Mouse (Mus musculus): Measurements from ENCODE around the gene Abcb6.

The Abcb6 gene

DNA sequence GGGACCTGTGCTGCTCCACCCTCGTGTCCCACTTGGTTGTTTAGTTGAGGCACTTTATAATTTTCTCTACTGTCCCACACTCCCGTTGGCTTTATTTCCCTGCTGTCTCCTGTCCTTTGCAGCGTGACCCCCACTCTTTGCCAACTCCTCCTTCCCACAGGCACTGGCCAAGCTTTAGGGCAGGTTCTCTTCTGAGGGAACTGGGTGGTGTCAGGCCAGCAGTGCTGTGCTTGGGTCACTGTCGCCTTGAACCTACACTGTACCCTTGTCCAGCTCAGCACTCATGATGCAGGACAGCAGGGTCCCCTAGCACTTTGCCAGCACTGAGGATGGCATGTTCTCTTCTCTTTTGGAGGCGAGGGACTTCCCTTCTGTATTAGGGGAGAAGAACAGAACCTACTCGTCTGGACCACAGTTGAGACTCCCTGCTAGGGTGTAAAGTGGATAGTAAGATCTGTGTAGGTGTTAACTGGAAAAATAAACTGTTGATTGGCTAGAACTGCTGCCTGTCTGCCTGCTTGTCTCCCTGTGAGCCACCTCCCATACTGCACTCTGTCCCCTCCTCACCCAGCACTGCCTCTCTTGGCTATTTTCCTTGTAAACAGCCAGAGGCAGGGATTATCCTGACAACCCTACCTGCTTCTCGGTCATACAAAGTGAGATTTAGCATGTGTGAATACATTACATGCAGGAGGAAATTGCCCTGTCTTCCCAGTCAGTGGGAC, 32.6 kb downstream of the Abcb6 start:
- no peak for DNase-seq (ENCODE audit: extremely low read depth, low read depth)

DNA sequence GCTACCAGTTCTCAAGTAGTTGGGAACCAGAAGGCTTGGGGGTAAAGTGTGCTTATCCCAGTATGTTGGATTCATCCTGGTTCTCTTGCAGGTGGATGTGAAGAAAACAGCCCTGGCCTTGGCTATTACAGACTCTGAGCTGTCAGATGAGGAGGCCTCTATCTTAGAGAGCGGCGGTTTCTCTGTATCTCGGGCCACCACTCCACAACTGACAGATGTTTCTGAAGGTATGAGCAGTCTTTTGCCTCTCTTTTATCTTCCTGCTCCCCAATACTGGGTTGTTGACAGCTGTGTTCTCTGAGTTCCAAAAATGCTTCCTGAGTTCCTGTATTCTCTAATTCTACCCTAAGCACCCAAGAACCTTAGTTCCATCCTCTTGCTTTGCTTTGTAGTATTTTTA, 34.6 kb downstream of the Abcb6 start:
- DNase-seq (ENCODE audit: extremely low read depth, low read depth): no peak

DNA sequence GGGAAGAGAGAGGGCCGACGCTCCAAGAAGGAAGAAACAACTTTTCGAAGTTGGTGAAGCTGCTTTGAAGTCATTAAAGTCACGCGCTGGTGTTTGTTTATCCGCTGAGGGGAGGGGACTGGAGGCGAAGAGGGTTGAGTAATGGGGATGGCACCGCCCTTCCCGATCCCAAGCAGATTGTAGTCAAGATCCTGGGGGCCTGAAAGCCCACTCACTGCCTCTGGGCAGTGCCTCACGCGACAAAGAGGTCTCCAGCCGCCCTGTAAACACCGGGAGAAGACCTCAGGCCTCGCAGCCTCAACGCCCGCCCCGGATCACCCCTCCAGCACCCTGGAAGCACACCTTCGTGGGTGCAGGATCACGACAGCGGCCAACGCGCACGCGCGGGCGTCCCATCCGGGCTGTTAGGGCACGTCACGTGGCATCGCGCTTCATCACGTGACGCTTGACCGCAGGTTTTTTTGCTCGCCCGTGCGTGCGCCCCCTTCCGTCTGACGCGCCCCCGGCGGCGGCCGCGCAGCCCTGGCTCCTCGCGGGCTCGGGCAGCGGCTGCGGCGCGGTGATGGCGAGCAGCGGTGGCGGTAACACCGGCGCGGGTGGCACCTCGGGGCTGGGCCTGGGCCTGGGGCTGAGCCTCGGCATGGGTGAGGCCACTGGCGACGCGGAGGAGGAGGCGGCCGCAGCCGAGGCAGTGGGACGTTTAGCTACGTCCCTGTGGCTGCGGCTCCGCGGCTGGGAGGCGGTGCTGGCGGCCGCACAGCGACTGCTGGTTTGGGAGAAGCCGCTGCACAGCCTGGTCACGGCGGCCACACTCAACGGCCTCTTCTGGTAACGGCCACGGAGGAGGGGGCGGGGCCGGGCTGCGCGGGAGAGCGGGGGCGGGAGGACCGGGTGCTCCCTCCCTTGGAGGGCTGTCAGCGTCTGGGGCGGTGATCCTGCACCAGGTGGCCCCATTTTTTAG, 37.6 kb downstream of the Abcb6 start, which contains the start of the genes Cnppd1 and Retreg2:
Cnppd1 (minus strand) TSS at position 411 of the 961 bp plus-strand sequence.
Retreg2 (plus strand) TSS at position 478 of the 961 bp plus-strand sequence.
- DNase-seq (ENCODE audit: extremely low read depth, low read depth): peak; percentile 83

DNA sequence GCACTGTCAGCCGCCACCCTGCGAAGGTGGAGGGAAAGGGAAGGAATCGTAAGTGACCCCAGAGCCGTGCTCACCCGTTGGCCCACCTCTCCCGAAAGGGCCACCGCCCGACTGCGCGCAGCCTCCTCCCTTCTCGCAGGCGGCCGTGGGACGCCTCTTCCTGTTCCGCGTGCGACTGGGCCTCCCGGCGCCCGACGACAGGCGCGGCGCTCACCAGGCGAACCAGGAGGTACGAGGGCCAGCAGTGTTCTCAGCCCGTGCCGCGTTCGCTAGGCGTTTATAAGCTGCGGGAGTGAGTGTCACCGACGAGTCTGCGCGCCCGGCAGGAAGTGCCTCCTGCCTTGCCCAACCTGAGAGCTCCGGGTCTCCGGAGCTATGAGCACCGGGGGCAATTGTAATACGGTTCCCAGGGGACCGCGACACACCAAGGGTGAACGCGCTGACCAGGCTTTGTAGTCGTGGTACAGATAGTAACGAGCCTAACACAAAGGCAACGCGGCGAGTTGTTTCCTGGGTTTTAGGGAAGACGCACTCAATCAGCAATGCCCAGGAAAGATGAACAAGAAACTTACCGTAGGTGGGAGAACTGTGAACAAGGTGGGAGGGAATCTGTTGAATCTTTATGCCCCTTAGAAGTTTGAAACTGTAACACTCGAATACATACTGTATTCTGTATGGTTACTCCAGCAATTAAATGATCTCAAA, 38.6 kb downstream of the Abcb6 start:
- DNase-seq (ENCODE audit: extremely low read depth, low read depth): peak; percentile 38

DNA sequence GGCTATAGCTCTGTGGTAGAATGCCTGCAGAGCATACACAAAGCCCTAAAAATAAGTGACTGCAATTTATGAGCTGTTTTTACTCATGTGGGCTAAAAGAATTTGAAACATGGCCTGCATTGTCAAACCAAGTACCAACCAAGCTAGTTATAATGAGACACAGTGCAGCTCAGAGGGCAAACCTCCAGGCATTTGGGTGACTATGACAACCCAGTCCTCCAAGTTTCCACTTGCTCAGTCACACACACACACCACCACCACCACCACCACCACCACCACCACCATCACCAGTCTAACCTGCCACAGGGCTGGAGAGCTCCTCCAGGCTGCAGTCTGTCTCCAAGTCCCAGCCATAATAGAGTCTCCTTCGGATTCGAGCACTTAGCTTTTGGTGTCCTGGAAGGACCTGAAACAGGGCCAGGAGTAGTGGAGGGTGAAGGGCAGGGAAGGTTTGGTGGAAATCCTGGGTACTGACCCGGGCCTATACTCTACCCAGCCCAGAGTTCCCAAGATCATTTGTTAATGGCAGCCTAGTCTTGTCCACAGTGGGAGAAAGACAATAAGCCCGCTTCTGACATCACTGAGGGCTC, 39.5 kb downstream of the Abcb6 start:
- DNase-seq (ENCODE audit: extremely low read depth, low read depth): no peak

DNA sequence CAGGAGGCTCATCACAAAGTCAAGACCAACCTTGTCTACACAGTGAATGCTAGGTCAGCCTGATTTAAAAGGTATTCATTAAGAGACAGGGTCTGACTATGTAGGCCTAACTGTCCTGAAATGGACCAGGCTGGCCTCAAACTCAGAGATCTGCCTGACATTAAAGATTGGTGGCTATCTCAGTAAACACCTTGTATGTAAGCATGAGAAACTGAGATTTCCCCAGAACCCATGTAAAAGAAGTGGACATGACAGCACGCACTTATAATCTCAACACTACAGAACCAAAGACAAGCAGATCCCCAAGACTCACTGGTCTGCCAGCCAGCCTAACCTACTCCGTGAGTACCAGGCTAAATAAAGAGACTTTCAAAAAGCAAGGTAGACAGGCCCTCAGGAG, 41.7 kb downstream of the Abcb6 start:
- no peak for DNase-seq (ENCODE audit: extremely low read depth, low read depth)

DNA sequence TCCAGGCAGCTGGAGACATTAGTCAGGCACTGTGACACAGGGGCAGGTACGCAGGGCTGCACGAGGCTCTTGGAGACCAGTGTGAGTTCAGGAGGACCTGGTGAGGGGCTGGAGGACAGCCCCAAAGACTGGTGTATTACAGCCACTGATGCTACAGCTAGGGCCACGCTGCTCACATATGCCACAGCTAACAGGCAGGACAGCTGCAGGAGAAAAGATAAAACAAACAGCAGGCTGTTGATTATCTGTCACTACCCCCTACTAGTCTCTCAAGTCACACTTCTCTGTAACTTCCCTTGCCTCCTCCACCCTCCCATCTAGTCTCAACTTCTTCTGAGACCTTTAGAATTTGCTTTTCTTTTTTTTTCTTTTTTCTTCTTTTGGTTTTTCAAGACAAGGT, 43.5 kb downstream of the Abcb6 start:
- peak; percentile 91 for DNase-seq (ENCODE audit: extremely low read depth, low read depth)

DNA sequence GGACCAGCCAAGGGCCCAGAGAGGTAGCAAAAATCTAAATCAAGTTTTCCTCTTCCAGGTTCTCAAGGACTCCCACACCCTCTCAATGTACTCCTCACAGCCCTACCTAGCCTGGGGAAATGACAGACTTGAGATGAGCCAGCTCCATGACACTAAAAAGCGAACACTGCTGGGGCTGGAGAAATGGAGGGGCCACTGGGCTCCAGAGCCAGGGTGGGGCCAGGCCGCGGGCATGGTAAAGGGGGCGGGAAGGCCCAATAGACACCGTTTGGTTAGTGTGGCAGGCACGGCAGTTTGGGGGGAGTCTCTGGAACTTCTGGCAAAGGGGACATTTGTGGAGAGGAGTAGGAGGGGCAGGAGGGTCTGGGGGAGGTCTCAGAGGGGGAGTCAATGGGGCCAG, 43.9 kb downstream of the Abcb6 start:
- no peak for DNase-seq (ENCODE audit: extremely low read depth, low read depth)

DNA sequence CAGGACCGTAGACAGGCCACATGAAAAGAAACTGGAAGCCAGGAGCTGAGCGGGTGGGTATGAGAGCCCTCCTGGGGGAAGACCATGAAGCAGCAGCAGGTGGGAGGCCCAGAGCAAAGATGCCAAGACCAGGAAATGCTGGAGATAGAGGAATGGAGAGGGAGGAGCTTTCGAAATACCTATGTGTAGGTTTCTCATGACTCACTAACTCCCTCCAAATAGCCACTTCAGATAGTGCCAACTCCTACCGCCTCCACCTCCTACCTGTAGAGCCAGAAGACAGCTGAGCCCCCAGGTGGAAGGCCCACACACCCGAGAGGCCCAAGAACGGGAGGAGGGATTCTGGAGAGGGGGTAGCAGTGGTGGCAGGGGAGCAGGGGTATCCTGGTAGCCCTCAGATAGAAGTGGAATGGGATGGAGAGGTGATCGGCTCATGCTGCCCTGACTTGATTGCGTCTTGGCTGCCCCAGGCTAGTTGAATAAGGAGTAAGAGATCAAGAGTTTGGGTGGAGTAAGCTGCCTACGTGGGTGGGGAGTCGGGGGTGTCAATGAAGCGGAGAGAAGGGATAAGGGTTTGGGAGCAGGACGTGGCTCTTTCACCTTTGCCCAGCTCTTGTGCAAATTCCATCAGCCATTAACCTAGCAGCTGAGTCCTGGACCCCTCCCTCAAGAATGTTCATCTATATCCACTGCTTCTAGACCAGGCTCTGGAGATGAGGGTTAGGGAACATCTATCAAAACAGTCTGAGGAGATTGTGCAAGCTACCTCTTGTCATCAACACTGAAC, 46.6 kb downstream of the Abcb6 start, which contains the start of gene Slc23a3:
Slc23a3 (minus strand) TSS at position 470 of the 787 bp plus-strand sequence.
- DNase-seq (ENCODE audit: extremely low read depth, low read depth): no peak

DNA sequence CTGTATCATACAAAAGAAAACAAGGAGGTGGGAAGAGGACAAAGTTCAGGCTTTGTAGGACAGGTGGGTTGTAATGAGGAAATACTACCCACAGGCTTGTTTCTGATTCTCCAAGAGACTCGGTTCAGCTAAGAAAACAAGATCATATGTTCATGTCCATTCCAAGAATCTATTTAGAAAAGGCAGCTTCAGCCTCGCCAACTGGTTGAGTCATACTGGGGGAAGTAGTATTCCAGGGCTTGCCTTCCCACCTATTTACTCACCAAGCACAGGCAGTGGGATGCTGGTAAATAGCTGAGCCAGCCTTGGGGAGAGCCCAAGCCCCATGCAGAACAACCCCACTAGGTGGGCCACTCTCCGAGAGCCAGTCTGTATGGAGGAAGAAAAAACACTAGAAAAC, 51.6 kb downstream of the Abcb6 start:
- DNase-seq (ENCODE audit: extremely low read depth, low read depth): no peak

DNA sequence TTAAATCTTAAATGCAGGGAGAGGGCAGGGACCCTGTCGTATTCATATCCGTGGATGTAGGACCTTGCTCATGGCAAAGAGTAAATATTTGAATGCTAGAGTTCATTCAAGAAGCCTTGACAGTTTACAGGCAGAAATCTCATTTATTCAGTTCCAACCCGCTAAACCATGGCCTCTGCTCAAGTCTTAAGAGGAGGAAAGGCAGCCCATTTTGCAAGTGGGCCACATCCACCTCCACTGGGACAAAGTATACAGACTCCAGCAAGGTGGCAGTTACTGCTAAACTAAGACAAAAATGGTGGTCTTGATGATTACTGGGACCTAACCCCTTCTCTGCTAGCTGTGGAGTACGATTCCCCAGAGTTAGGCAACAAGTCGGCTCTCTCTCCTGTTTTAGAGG, 54.8 kb downstream of the Abcb6 start:
- DNase-seq (ENCODE audit: extremely low read depth, low read depth): no peak

DNA sequence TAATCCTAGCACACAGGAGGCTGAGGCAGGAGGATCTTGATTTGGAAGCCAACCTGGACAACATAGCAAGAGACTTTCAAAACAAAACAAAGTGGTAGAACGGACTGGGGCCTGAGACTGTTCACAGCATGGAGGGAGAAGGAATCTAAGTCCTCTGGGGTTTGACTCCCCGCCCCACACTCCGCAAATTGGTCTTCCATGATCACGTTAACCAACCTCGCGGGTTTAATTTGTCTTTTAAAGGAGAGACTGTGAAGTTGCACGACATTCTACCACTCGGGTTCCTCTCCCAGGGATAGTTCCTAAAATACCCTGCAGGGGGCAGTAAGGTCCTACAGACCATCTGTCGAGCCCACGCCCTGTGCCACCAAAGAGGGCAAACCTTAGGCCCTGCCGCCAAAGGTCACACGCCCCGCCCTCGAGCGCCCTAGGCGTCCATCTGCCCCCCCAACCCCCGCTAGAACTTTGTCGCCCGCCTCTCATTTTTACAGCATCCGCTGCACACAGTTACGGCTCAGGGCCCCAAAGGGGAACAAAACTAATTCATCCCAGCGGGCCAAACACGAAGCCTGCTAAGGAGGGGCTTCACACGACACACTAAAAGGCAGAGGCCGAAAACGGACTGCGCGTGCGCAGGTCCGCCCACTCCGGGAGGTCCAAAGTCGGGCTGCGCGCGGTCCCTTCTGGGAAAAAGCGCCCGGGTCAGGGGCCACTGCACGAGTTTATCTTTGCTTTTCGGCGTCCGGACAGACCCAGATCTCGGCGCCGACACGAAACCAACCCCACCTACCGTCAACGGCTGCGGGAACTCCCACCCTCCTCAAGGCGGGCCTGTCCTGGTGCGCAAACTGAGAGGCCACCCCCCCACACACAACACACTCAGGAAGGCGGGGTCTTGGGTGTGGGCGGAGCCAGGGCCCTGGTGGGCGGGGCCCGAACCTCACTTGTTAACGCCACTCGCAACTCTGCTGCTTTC, 55.6 kb downstream of the Abcb6 start, which contains the start of gene Nhej1:
Nhej1 (minus strand) TSS at position 855 of the 976 bp plus-strand sequence.
- peak; percentile 85 for DNase-seq (ENCODE audit: extremely low read depth, low read depth)

DNA sequence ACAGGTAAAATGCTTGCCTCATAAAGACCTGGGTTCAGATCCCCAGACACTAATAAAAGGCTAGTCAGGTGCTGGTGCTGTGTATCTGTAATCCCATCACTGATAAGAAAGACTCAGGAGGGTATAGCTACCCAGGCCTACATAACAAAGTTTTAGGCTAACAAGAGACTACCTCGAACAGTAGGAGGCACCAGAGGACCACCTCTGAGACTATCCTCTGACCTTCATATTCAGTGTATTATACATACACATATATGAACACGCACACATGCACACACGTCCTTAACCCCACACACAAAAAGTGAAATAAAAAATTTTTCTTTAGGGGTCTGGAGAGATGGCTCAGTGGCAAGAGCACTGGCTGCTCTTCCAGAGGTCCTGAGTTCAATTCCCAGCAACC, 58.0 kb downstream of the Abcb6 start:
- DNase-seq (ENCODE audit: extremely low read depth, low read depth): peak; percentile 37
